Mouse (Mus musculus) hematopoietic stem cell, adult 5-6 weeks (primary cell): ENCODE measurements around the gene Pcdh15. TPM values are rescaled to one million over a fixed set of nuclear protein-coding genes. Genes with fewer than 3 reads are reported as not detected.

Experiments
- ATAC-seq, 2 experiments: fragments of 125-278 bp in 1 of 2; replicated peaks in 1 of 2; 2 replicates each; pipeline ENCODE4 v1.8.0; 2016 to 2017; ENCODE audit warnings: inconsistent platforms in 2 of 2, mild to moderate bottlenecking in 2 of 2, moderate number of reproducible peaks in 2 of 2, low read depth in 1 of 2, moderate TSS enrichment in 1 of 2; ENCODE audit not compliant: low FRiP score in 2 of 2, poor library complexity in 2 of 2, severe bottlenecking in 2 of 2, insufficient read depth in 1 of 2, low TSS enrichment in 1 of 2
- total RNA-seq: library from RNA; stranded (forward); fragments of 172-1452, 232-1000 nt; gene quantifications from 2 replicates; pipeline ENCODE4 v1.2.3, GENCODE M21; 2017

The Pcdh15 gene
- total RNA-seq, 1 experiment from 2014 or later = not detected

DNA sequence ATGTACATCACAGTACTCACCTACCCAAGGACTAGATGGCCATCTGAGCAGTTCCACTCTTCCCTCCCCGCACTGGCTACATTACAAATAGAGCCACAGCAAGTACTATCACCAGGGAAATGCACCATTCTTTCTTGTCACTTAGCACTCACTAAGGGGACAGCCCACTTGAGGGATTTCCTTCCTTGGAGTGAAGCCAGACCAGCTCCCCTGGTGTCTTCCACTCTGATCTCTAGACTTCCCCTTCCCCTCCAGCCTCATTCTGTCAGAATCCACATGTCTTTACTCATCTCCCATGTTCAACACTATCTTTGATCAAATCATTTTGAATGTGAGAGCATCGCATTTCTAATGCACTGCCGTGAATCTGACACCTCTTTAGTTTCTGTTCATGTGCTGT lies 1413.2 kb downstream of the Pcdh15 start:
- ATAC-seq = no peak

DNA sequence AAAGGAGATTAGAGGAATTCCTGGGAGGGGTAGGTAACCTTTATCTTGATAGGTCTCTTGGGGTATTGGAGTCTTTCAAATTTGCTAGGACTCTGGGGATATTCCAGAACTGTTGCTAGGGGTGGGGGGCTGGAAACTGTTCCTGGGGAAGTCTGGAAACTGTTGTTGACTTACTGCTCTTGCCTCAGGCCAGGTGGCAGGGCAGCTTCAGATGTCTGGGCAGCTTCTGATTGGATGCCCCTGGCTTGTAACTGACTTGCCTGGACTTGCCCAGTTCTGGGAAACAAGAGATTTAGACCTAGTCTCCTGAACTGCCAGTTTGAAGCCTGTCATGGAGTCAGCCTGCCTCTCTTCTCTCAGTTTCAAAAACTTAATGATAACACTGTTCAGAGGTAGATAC lies 1414.6 kb downstream of the Pcdh15 start:
- no peak for ATAC-seq

DNA sequence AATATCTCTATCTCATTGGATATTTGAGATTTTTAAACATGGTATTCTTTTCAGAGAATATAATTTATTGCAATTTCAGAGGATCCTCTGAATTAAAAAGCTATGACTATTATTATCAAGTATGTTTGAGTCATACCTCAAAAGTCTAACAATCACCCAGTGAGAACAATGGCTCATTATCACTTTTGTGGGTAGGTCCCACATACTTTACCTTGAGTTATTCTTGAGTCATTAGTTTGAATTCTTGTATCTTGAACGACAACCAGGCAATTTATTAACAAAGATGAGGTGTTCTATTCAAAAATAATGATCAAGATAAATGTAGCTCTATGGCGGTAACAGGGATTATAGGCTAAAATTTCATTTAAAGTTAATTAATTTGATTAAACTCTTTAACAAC lies 1439.2 kb downstream of the Pcdh15 start:
- ATAC-seq = no peak

DNA sequence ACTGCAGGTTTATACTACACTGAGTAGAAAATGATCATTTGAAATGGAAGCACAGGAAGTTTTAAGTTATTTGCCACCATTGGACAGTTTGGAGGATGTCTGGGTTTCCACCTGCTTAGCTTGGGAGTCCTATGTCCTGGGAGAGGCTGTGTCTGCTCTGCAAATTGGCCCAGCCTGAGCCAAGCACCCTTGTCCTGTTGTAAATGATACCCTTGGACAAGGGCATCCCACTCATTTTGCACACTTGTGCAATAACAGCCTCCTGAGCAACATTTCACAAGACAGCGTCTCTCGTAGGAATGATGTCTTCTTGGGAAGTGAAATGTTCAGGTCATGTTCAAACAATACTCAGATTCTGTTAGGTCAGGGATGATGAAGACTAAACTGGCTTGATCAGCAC lies 1456.2 kb downstream of the Pcdh15 start:
- no peak for ATAC-seq

DNA sequence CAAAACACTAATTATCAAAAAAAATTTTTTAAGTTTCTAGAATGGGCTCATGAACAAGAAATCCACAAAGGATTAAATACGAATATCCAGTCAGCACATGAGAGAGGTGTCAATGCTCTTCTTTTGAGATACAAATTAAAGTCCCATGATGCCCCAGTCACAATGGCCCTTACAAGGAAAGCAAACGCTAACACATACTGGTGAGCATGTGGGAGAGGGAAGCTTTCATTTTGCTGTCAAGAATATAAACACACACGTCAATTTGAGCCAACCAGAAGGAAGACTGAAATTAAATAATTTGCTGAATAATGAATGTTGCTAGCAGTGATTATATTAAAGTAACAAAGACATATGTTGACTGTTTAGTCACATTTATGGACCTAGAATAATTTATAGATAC lies 1470.5 kb downstream of the Pcdh15 start:
- no peak for ATAC-seq

DNA sequence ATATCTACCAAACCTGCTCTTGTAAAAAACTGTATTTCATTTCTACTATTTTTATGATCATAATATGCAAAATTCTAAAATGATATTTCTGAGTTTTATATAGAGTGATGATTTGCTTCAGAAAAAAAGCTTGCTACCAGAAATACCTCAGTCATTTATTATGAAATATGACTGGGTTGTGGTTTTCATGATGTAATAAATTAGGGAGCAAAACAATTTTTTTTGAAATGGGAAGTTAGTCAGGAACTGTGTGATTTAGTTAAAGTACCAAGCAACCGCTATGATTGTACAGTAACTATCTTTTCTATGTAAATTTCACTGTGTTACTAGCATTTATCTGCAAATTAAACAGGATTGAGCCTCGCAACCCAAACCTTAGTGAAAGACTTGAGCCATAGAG lies 1480.8 kb downstream of the Pcdh15 start:
- peak; percentile 75 to 83 for ATAC-seq

DNA sequence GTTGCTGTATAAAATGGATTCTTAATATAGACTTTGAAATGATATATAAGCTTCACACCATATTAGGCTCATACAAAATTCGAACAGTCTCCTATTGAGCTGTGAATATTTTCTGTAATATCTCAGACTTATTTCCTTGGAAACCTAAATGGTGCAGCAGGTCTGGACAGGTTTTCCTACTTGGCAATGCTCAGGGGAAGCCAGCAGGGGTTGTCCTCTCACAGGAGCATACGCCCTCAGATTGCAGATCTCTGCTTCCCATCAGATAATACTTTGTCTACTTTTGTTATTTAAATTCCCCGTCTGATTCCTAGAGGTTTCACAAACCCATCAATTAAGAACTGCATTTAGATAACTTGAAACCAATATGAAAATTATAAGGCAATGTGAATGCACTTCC lies 1492.7 kb downstream of the Pcdh15 start:
- ATAC-seq = no peak

DNA sequence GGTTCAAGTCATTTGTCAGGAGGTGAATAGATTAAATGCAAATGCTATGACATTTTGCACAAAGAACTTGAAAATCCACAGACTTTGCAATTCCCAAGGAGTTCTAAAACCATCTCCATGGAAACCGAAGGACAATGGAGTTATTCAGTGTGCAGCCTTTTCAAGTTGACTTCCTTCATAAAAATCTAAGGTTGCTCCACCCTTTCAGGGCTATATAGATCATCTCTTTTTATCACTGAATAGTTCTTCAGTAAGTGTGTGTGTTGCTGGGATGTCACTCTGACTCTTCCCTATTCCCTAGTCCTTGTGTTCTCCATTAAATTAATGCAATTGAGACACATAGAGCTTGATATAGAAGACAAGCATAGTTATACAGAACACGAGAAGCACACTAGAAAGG lies 1508.5 kb downstream of the Pcdh15 start:
- no peak for ATAC-seq

DNA sequence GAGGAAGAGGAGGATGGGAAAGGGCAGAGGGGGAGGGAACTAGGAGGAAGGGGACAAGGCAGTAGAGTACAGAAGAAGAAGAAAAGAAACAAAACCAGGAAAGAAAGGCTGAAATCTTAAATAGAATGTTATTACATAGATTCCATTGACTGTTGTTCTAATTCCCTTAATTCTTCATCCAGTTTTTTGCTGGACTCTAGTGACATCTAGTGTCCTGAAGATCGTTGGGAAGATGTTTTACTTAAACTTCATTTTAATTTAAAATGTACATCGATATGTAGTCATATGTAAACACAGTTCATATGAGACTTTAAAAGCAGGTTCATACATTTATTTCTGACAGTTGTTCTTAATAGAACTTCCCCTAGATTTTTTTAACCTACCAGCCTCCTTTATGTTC lies 1522.7 kb downstream of the Pcdh15 start:
- no peak for ATAC-seq

DNA sequence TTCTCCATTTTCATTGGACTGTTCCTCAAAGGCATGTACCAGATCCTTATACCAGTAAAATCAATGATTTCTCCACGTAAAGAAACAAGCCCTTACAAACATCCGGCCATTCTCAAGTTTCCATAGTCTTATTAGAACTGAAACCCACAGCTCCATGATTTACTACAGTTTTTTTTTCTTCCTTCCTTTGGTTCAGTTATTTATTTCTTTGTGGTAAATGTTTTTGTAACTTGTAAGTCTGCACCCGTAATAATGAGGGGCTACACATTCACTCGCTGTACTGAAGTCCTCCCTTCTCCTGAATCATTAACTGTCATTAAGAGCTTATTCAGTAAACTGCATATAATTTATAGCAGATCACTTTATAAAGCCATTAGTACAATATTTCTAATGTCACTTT lies 1526.6 kb downstream of the Pcdh15 start:
- peak; percentile 45 to 65; a peak in 3 of 4 replicates for ATAC-seq

DNA sequence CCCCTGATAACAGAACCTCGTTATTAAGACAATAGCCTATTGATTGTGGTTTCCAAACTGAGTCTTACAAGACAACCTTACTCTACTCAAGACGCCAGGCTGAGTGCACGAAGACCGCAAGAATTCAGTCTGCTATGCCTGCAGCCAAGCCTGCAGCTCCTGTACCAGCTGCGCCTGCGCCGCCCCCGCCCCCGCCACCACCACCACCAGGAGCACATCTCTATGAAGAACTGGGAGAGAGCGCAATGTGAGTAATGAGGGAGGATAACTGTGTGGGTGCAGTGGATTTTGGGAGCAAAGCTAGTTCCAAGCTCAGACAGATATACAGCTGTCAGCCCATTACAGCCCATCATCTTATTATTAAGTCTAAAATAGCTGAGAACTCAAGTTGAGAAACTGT lies 1527.5 kb downstream of the Pcdh15 start:
- 0 out of 4 replicates have a peak, but pooled peaks of 1 of the 2 experiments have one; percentile 34 for ATAC-seq

DNA sequence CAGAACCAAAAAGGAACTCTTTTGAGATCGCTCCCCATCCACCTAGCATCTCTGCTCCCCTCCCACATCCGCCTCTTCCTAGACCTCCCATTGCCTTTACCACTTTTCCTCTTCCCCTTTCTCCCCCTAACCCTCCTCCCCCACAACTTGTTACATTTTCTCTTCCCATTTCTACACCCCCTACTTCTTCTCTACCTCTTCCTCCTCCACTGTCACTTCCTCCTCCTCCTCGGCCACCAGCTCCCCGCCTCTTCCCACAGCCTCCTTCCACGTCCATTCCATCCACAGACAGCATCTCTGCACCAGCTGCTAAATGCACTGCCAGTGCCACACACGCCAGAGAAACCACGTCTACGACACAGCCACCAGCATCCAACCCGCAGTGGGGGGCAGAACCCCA lies 1532.2 kb downstream of the Pcdh15 start:
- ATAC-seq = peak; percentile 78 to 81

DNA sequence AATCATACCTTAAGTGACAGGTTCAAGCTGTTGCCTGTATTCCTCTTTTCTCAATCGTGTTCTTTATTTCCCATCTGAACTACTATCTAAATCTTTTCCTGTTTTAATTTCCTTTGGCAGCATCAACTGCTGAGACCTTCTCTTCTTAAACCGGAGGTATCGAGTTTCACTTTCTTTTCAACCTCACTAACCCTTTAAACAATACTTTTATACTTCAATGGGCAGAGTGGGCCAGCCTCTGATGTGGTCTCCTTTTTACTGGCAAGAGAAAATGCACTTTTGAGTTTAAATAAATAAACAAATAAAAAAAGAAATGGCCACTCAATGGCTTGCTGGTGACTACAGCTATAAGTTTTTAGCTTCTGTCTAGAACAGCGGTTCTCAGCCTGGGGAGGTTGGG lies 1537.9 kb downstream of the Pcdh15 start:
- peak; percentile 37 to 56 for ATAC-seq

DNA sequence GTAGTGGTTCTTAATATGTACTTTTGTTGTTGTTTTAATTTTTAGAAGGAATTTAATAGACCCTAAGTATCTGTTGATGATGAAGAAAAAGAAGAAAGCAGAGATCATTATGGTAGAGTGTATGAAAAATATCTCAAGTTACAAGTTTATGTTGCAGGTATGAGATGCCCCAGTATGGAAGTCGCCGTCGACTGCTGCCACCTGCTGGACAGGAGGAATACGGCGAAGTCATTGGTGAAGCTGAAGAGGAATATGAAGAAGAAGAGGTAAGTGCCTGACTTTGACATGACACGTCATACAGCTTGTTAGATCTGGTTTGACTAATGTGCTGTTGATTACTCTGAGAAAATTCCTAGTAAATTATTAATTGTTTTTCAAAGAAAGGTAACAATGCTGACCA lies 1543.0 kb downstream of the Pcdh15 start:
- ATAC-seq = peak in 1 of 2 experiments; percentile 56; a peak in 1 of 4 replicates

DNA sequence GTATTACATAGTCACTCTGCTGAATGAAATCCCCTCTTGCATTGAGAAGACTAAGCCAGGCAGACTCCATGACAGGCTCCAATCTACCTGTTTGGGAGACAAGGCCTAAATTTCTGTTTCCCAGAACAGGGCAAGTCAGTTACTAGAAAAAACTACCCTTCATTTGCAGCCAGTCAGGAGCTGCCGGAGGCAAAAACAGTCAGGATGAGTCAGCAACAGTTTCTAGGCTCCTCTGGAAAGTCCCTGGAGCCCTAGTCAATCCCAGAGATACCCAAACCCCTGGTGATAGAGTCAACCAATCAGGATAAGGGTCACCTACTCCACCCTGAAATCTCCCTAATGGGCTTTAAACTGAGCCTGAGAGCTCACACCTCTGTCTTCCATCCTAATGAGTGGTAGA lies 1564.0 kb downstream of the Pcdh15 start:
- ATAC-seq = no peak

DNA sequence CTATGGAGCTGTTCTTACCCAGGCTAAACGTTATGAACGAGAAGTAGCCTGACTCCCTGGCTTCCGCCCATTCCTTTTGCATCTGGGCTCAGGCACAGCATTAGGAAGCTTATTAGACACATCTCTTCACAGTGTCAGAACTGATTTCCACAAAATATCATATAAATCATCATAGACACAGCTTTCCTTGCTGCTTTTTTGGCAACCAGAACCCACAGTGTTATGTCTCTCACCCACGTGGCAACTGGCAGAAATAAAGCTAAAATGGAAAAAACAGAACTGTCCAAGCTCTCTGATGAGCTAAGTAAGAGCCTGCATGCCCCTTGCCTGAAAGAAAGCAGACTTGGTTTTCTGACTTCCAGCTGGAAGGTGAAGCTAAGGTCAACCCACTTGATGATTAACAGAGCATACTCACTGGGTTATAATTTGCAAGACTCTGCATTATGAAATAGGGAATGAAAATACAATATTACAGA lies 1580.9 kb downstream of the Pcdh15 start:
- no peak for ATAC-seq

DNA sequence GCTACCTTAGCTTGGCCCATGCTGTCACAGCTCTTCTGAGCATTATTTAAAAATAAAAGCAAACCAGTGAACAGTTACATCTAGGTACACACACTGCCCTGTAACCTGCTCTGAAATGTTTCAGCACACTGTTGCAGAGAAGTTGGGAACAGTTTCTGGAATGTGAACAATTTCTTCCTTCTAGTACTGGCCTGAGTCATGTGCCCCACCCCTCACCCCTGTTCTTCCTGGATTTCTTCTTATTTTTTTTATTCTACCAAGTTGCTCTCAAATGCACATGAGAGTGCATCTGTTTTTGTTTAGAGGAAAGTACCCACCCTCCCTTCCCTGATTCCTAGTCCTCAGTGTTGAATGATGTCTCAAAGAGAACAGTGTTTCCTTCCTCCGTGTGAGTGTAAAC lies 1581.4 kb downstream of the Pcdh15 start:
- ATAC-seq = no peak
